Mouse (Mus musculus) fibroblast of lung, adult 2 months (primary cell): ENCODE data around the gene Dgkh.
"Not testable (repeated sequence)": the region's sequence is repeated elsewhere in the genome, so short reads cannot be mapped to it uniquely, and the experiment has no call there.

Source experiments
- DNase-seq: peaks from one replicate; pipeline ENCODE4 v3.0.0-alpha.2; 2011; ENCODE audit warnings: low read depth

The Dgkh gene

GRCm38 (mm10) chr14:78627516-78628275 lies 104.9 kb downstream of the Dgkh start:
- DNase-seq, result no peak

- no peak for DNase-seq
These were observed 113.7 kb downstream of the Dgkh start for GRCm38 (mm10) chr14:78618883-78619295.

GRCm38 (mm10) chr14:78613569-78613968 lies 119.0 kb downstream of the Dgkh start:
- no peak for DNase-seq

- no peak for DNase-seq
These were observed 120.3 kb downstream of the Dgkh start for GRCm38 (mm10) chr14:78612111-78612788.

GRCm38 (mm10) chr14:78594916-78595315 lies 137.7 kb downstream of the Dgkh start:
- no peak for DNase-seq

GRCm38 (mm10) chr14:78592965-78593364 lies 139.6 kb downstream of the Dgkh start:
- DNase-seq, result no peak

- DNase-seq, result no peak
These were observed 142.2 kb downstream of the Dgkh start for GRCm38 (mm10) chr14:78590335-78590734.

- no peak for DNase-seq
These were observed 148.4 kb downstream of the Dgkh start for GRCm38 (mm10) chr14:78584222-78584621.

- no peak for DNase-seq
These were observed 149.4 kb downstream of the Dgkh start for GRCm38 (mm10) chr14:78583168-78583567.

GRCm38 (mm10) chr14:78575899-78576298 lies 156.7 kb downstream of the Dgkh start:
- DNase-seq, result no peak

- DNase-seq, result no peak
These were observed 164.2 kb downstream of the Dgkh start for GRCm38 (mm10) chr14:78568410-78568809.

GRCm38 (mm10) chr14:78566431-78566830 lies 166.1 kb downstream of the Dgkh start:
- no peak for DNase-seq

- DNase-seq, result no peak
These were observed 168.3 kb downstream of the Dgkh start for GRCm38 (mm10) chr14:78564292-78564691.

GRCm38 (mm10) chr14:78563211-78563610 lies 169.4 kb downstream of the Dgkh start:
- DNase-seq, result no peak

- no peak for DNase-seq
These were observed 170.5 kb downstream of the Dgkh start for GRCm38 (mm10) chr14:78562121-78562520.

GRCm38 (mm10) chr14:78559042-78559441 lies 173.5 kb downstream of the Dgkh start:
- no peak for DNase-seq

GRCm38 (mm10) chr14:78554830-78555229 lies 177.7 kb downstream of the Dgkh start:
- DNase-seq, result not testable (repeated sequence)

GRCm38 (mm10) chr14:78553661-78554060 lies 178.9 kb downstream of the Dgkh start:
- DNase-seq, result no peak

GRCm38 (mm10) chr14:78548807-78549206 lies 183.8 kb downstream of the Dgkh start:
- DNase-seq, result no peak

GRCm38 (mm10) chr14:78541319-78541718 lies 191.3 kb downstream of the Dgkh start:
- no peak for DNase-seq

GRCm38 (mm10) chr14:78539821-78540220 lies 192.8 kb downstream of the Dgkh start:
- no peak for DNase-seq

- peak; percentile 61 for DNase-seq
These were observed 193.8 kb downstream of the Dgkh start for GRCm38 (mm10) chr14:78538572-78539320.

- no peak for DNase-seq
These were observed 195.0 kb downstream of the Dgkh start for GRCm38 (mm10) chr14:78537551-78537950.
